Mouse (Mus musculus) bone marrow macrophage, adult 2 months (primary cell): ENCODE measurements at regions not wholly inside any gene's neighbourhood (a gene's known extent, or its start where the extent isn't known, plus 50 kb on each side); places are given as distances from the start of the nearest gene placed in this dataset.

Source experiments
- H3K27ac ChIP-seq: 2 replicates; pipeline ENCODE4 v1.5.1; 2012; ENCODE audit warnings: low read depth, low read length; ENCODE audit not compliant: insufficient read depth
- H3K4me1 ChIP-seq: 2 replicates; pipeline ENCODE4 v1.6.1; 2012; ENCODE audit warnings: low read length; ENCODE audit not compliant: control insufficient read depth, insufficient read depth
- H3K4me3 ChIP-seq: 2 replicates; pipeline ENCODE4 v1.5.1; 2012; ENCODE audit warnings: mild to moderate bottlenecking, low read length, moderate library complexity; ENCODE audit not compliant: insufficient read depth
- CTCF ChIP-seq: IDR thresholded peaks from 2 replicates; pipeline ENCODE4 v1.5.1; 2012; ENCODE audit warnings: low read depth, mild to moderate bottlenecking, low read length, moderate library complexity
- POLR2A ChIP-seq: IDR thresholded peaks from 2 replicates; pipeline ENCODE4 v1.6.1; 2012; ENCODE audit warnings: mild to moderate bottlenecking, low read depth, low read length, borderline replicate concordance

GRCm38 (mm10) chr9:67137681-67138080 is 88.5 kb upstream of the Tpm1 start:
- TF ChIP-seq POLR2A, result no peak
- Histone ChIP-seq H3K27ac (peak overlapping the region; percentile 39), H3K4me1 (peaks cover 44% of the 10 kb centered on the region), H3K4me3 (no peak overlapping the region)

- Histone ChIP-seq H3K27ac (peak overlapping the region; percentile 39), H3K4me3 (no peak overlapping the region), H3K4me1 (peaks cover 44% of the 10 kb centered on the region)
- no peak for TF ChIP-seq CTCF
- no peak for TF ChIP-seq POLR2A
Measured at GRCm38 (mm10) chr9:67137141-67137540, 87.9 kb upstream of the Tpm1 start.

- Histone ChIP-seq H3K27ac (no peak overlapping the region), H3K4me3 (no peak overlapping the region), H3K4me1 (peaks cover 44% of the 10 kb centered on the region)
- TF ChIP-seq CTCF, result no peak
Measured at GRCm38 (mm10) chr9:67136166-67136565, 87.0 kb upstream of the Tpm1 start.

- Histone ChIP-seq H3K4me3 (no peak overlapping the region), H3K4me1 (peaks cover 31% of the 10 kb centered on the region), H3K27ac (no peak overlapping the region)
- no peak for TF ChIP-seq POLR2A
- peak; percentile 26; the same call in 1 of the 2 replicates for TF ChIP-seq CTCF
Measured at GRCm38 (mm10) chr9:67134378-67134777, 85.2 kb upstream of the Tpm1 start.

- Histone ChIP-seq H3K27ac (no peak overlapping the region), H3K4me1 (peaks cover 17% of the 10 kb centered on the region), H3K4me3 (no peak overlapping the region)
- no peak for TF ChIP-seq CTCF
Measured at GRCm38 (mm10) chr9:67132370-67132769, 83.2 kb upstream of the Tpm1 start.

GRCm38 (mm10) chr9:67130730-67131440 is 81.7 kb upstream of the Tpm1 start:
- Histone ChIP-seq H3K4me1 (peaks cover 8% of the 10 kb centered on the region), H3K27ac (no peak overlapping the region), H3K4me3 (no peak overlapping the region)
- TF ChIP-seq POLR2A (no peak), CTCF (no peak)

- TF ChIP-seq POLR2A (no peak), CTCF (no peak)
- Histone ChIP-seq H3K4me1 (peaks cover 14% of the 10 kb centered on the region), H3K27ac (no peak overlapping the region), H3K4me3 (no peak overlapping the region)
Measured at GRCm38 (mm10) chr9:67129891-67130290, 80.7 kb upstream of the Tpm1 start.

GRCm38 (mm10) chr9:67129095-67129494 is 79.9 kb upstream of the Tpm1 start:
- peaks cover 14% of the 10 kb centered on the region for H3K4me1 ChIP-seq
- H3K4me3 ChIP-seq, result no peak overlapping the region
- no peak overlapping the region for H3K27ac ChIP-seq
- TF ChIP-seq POLR2A, result no peak
- TF ChIP-seq CTCF, result no peak

- Histone ChIP-seq H3K27ac (no peak overlapping the region), H3K4me3 (no peak overlapping the region), H3K4me1 (peaks cover 6% of the 10 kb centered on the region)
- TF ChIP-seq CTCF, result no peak
- no peak for TF ChIP-seq POLR2A
Measured at GRCm38 (mm10) chr9:67121691-67122090, 72.5 kb upstream of the Tpm1 start.

- TF ChIP-seq CTCF, result no peak
- no peak for TF ChIP-seq POLR2A
- Histone ChIP-seq H3K4me3 (no peak overlapping the region), H3K27ac (no peak overlapping the region), H3K4me1 (no peaks in the 10 kb centered on the region)
Measured at GRCm38 (mm10) chr9:67118880-67119644, 69.9 kb upstream of the Tpm1 start.

GRCm38 (mm10) chr9:67118429-67118828 is 69.2 kb upstream of the Tpm1 start:
- no peak overlapping the region for H3K27ac ChIP-seq
- TF ChIP-seq POLR2A, result no peak
- TF ChIP-seq CTCF, result no peak
- H3K4me1 ChIP-seq, result no peaks in the 10 kb centered on the region
- no peak overlapping the region for H3K4me3 ChIP-seq
